Mouse (Mus musculus) frontal cortex, adult 2 months (tissue): ENCODE measurements around the gene Nfatc2. TPM values are rescaled to one million over a fixed set of nuclear protein-coding genes. Genes with fewer than 3 reads are reported as not detected.
A peak's percentile ranks its signal among the peaks of the same experiment; 100 is the strongest.

Experiments
- DNase-seq, 2 experiments: peaks; one replicate each; pipeline ENCODE4 v3.0.0; 2022; ENCODE audit warnings: low spot score in 1 of 2; ENCODE audit errors: extremely low spot score in 1 of 2
- polyA plus RNA-seq: library from polyadenylated mRNA; depleted of rRNA; stranded (reverse); fragments of >200 nt; gene quantifications from 2 replicates; pipeline ENCODE4 v1.2.3, GENCODE M21; 2012

Nfatc2 gene
- polyA plus RNA-seq, 1 experiment: 7.6 TPM

DNA sequence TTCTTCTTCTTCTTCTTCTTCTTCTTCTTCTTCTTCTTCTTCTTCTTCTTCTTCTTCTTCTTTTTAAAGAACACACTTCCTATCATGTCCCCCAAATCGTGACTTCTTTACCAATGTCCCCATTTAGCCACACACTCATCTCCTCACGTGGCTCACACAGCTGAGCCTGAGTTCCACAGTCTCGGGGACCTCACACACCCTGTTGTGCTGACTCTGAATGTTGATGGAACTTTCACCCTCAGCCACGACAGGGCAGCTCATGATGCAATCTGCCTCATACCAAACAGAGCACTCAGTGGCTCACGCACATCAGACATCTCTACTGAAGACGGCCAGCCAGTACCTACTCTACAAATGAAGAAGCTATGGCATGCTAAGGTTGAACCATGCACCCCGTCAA, 60.2 kb downstream of the Nfatc2 start:
- DNase-seq: no peak

- DNase-seq: no peak
These were observed 61.7 kb downstream of the Nfatc2 start for GRCm38 (mm10) chr2:168539594-168540222.

GRCm38 (mm10) chr2:168539026-168539425, 62.4 kb downstream of the Nfatc2 start:
- no peak for DNase-seq

GRCm38 (mm10) chr2:168532061-168532833, 69.2 kb downstream of the Nfatc2 start:
- DNase-seq: no peak

GRCm38 (mm10) chr2:168528551-168528950, 72.9 kb downstream of the Nfatc2 start:
- no peak for DNase-seq

DNA sequence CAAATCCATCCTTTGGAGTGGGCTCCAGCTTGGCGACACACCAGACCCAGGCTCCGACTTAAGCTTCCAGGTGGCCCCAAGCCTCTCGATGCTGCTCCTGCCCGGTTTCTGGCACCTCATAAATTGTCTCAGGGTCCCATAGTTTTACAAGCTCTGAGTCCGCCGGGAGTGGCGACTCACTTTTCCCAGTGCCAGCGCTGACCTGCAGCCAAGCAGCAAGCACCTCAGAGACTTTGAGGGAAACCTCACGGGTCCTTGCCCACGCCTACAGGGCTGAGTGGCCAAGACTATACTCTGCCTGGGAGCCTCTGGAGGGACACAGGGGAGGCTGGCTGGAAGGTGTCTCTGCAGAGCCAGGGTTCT, 74.0 kb downstream of the Nfatc2 start:
- no peak for DNase-seq

DNA sequence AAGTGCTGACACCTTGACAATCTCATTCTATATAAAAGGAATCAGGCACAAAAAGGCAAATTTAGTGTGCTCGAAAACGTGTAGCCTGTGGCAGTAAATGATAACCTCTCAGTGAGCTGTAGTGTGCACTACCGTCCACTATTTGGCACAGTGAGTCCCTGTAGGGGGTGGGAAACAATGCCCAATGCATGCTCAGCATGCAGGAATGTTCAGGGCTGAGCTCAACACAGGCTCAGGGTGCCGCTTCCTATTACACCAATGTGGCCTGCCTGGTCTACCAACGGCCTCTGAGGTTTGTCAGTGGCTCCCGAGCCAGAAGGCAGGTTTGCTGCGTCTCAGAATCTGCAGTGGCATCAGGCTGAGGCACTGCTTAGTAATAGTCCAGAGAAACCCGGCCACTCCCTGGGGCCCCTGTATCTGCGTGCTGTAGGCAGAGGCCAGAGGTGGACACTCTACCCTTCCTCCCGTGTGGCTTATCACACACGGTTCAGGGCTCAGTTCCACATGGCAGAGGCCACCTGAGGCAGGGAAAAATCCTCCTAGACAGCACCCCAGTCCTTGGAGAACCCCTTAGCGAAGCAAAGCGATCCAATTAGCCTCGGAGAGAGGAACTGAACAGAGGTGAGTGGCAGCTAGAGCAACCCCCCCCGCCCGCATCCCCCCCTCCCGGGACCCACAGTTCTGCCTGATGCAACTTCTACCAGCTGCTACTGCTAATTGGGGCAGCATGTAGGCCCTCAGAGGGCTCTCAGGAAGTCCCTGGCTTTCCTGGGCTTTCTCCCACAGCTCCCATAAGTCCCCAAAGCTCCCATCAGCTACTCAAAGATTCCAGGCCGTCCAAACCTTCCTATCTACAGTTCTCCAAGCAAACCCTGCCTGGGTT, 74.7 kb downstream of the Nfatc2 start:
- DNase-seq: no peak

- DNase-seq: no peak
These were observed 75.9 kb downstream of the Nfatc2 start for GRCm38 (mm10) chr2:168525391-168526154.

DNA sequence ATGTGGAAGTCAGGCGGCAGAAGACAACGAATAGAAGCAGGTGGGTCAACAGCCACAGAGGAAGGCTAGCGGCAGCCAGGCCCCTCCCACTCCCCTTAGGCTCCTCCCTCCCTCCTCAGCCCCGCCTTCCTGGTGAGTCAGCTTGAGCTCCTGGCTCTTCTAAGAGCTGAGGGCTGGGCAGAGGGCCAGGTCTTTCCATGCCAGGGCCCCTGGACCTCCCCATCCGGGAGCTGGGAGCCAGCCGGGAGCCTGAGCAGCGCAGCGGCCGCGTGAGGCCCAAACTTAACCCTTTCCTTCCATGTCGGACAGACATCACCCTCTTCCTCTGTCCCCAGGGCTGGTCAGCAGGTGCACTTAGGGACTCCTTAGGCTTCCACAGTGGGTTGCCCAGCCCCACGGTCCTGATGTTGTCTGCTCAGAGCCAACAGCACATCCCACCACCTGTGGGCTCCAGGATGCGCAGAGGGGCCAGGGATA, 76.5 kb downstream of the Nfatc2 start:
- peak; percentile 66 to 88 for DNase-seq

DNA sequence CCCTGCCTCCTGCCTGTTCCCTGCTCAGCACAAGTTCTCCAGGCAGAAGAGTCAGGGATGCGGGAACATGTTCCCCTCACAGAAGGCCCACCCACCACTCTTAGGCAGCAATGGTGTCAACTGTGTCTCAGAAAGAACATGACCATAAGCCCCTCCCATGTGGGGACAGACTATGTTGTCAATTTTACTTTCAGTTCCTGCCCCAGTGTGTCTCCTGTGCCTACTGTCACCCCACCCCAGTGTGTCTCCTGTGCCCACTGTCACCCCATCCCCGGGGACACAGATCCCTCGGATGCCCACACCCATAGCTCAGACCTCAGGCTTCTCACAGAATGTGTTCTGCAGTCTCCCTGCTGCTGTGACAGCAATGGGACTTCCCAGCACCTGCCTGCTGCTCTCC, 79.2 kb downstream of the Nfatc2 start:
- no peak for DNase-seq

- no peak for DNase-seq
These were observed 80.7 kb downstream of the Nfatc2 start for GRCm38 (mm10) chr2:168520771-168521170.

GRCm38 (mm10) chr2:168519589-168519988, 81.9 kb downstream of the Nfatc2 start:
- no peak for DNase-seq

GRCm38 (mm10) chr2:168518256-168518659, 83.2 kb downstream of the Nfatc2 start:
- peak in 1 of 2 experiments; percentile 20 for DNase-seq

- no peak for DNase-seq
These were observed 83.7 kb downstream of the Nfatc2 start for GRCm38 (mm10) chr2:168517774-168518173.

DNA sequence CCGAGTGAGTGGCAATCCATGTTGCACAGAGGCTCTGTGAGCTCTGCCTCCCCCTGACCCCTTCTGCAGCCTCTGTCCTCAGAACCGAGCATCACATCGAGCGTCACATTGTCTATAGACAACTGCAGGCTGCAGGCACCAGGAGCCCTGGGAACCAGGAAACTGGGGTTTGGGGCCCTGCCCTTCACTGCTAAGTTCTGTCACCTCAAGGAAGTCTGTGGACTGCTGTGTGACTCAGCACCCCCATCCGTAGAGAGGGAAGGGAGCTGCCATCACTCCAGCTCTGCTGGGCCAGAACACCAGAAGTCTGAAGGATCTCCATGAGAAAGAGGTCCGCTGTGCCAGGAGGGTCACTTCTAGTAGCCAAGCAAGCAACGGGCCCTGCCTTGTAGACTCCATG, 84.7 kb downstream of the Nfatc2 start:
- no peak for DNase-seq

- no peak for DNase-seq
These were observed 86.0 kb downstream of the Nfatc2 start for GRCm38 (mm10) chr2:168515466-168515865.

- no peak for DNase-seq
These were observed 87.3 kb downstream of the Nfatc2 start for GRCm38 (mm10) chr2:168514131-168514530.

- DNase-seq: no peak
These were observed 89.9 kb downstream of the Nfatc2 start for GRCm38 (mm10) chr2:168511529-168511928.

GRCm38 (mm10) chr2:168508469-168509198, 92.8 kb downstream of the Nfatc2 start:
- no peak for DNase-seq
